Mouse (Mus musculus) CH12.LX (cell line): Measurements from ENCODE around the gene Fcnb. TPM values are rescaled to one million over a fixed set of nuclear protein-coding genes. Genes with fewer than 3 reads are reported as not detected.

Source experiments
- DNase-seq: peaks from one replicate; pipeline ENCODE4 v3.0.0-alpha.2; 2013; ENCODE audit errors: extremely low read depth
- H3K27ac ChIP-seq: 2 replicates; pipeline ENCODE4 v1.5.1; 2012; ENCODE audit warnings: low read depth, mild to moderate bottlenecking, control low read depth, moderate library complexity; ENCODE audit not compliant: insufficient read depth
- H3K27me3 ChIP-seq: replicated peaks from 2 replicates; pipeline ENCODE3; 2012; ENCODE audit warnings: inconsistent platforms
- H3K36me3 ChIP-seq, 2 experiments: replicated peaks in 1 of 2; 2 replicates each; pipeline versions ENCODE3 to v1.6.1; 2012; ENCODE audit warnings: inconsistent platforms in 1 of 2, low read length in 1 of 2, mild to moderate bottlenecking in 1 of 2, mixed read lengths in 1 of 2, moderate library complexity in 1 of 2; ENCODE audit not compliant: control insufficient read depth in 1 of 2, insufficient read depth in 1 of 2
- H3K4me1 ChIP-seq, 2 experiments: 2 replicates each; pipeline ENCODE4 v1.6.1; 2012; ENCODE audit warnings: inconsistent platforms in 1 of 2, moderate library complexity in 1 of 2; ENCODE audit not compliant: insufficient read depth in 2 of 2, control insufficient read depth in 1 of 2
- H3K4me2 ChIP-seq: 2 replicates; pipeline ENCODE4 v1.6.1; 2012; ENCODE audit warnings: low read depth, mild to moderate bottlenecking, control low read depth; ENCODE audit not compliant: poor library complexity, insufficient read depth, severe bottlenecking
- H3K4me3 ChIP-seq, 3 experiments: fragments of 150-350 bp in 1 of 3; sonication (generic) in 1 of 3; replicated peaks in 1 of 3; 2 replicates each; pipeline versions ENCODE3 to v1.5.1; 2011 to 2012; ENCODE audit warnings: low read depth in 2 of 3, low read length in 2 of 3, mild to moderate bottlenecking in 2 of 3, moderate library complexity in 2 of 3, control low read depth in 1 of 3, improper control_type of control experiment in 1 of 3, inconsistent platforms in 1 of 3, mixed read lengths in 1 of 3; ENCODE audit not compliant: poor library complexity in 1 of 3
- H3K79me2 ChIP-seq: replicated peaks from 2 replicates; pipeline ENCODE4 v1.6.1; 2012; ENCODE audit warnings: mild to moderate bottlenecking, moderate library complexity; ENCODE audit not compliant: control insufficient read depth, poor library complexity, insufficient read depth, severe bottlenecking; ENCODE audit errors: extremely low read depth
- H3K9ac ChIP-seq: 2 replicates; pipeline ENCODE4 v1.6.1; 2012; ENCODE audit warnings: low read depth, mild to moderate bottlenecking, control low read depth, moderate library complexity; ENCODE audit not compliant: insufficient read depth
- H3K9me3 ChIP-seq: replicated peaks from 2 replicates; pipeline ENCODE3; 2012; ENCODE audit warnings: low read length, inconsistent platforms, mixed read lengths
- CHD1 ChIP-seq: IDR thresholded peaks from 2 replicates; pipeline ENCODE4 v1.6.1; 2012; ENCODE audit warnings: low read depth, low read length, improper control_type of control experiment, inconsistent platforms
- CTCF ChIP-seq, 2 experiments: IDR thresholded peaks in 1 of 2; conservative IDR thresholded peaks in 1 of 2; 2 replicates each; pipeline ENCODE4 v1.5.1; 2011 to 2012; ENCODE audit warnings: low read depth in 2 of 2, low read length in 2 of 2, improper control_type of control experiment in 1 of 2, inconsistent platforms in 1 of 2, mild to moderate bottlenecking in 1 of 2, moderate library complexity in 1 of 2
- EP300 ChIP-seq: IDR thresholded peaks from 2 replicates; pipeline ENCODE4 v1.6.1; 2011; ENCODE audit warnings: low read length, improper control_type of control experiment
- ETS1 ChIP-seq: conservative IDR thresholded peaks from 2 replicates; pipeline ENCODE4 v1.6.1; 2012; ENCODE audit warnings: low read depth, mild to moderate bottlenecking, inconsistent platforms, low read length, improper control_type of control experiment, moderate library complexity
- IRF4 ChIP-seq: IDR thresholded peaks from 2 replicates; pipeline ENCODE4 v1.6.1; 2014; ENCODE audit warnings: low read depth, mild to moderate bottlenecking, inconsistent platforms, low read length, improper control_type of control experiment
- JUND ChIP-seq: conservative IDR thresholded peaks from 2 replicates; pipeline ENCODE4 v1.6.1; 2011; ENCODE audit warnings: low read depth, low read length, improper control_type of control experiment
- KAT2A ChIP-seq: IDR thresholded peaks from 2 replicates; pipeline ENCODE4 v1.6.1; 2012; ENCODE audit warnings: low read length, improper control_type of control experiment, inconsistent platforms; ENCODE audit not compliant: insufficient replicate concordance
- MAFK ChIP-seq: IDR thresholded peaks from 2 replicates; pipeline ENCODE4 v1.6.1; 2011; ENCODE audit warnings: low read length, improper control_type of control experiment; ENCODE audit not compliant: insufficient replicate concordance
- MAZ ChIP-seq: IDR thresholded peaks from 2 replicates; pipeline ENCODE4 v1.6.1; 2012; ENCODE audit warnings: low read depth, mild to moderate bottlenecking, inconsistent platforms, low read length, improper control_type of control experiment, moderate library complexity
- MEF2A ChIP-seq: IDR thresholded peaks from 2 replicates; pipeline ENCODE4 v1.6.1; 2014; ENCODE audit warnings: low read depth, mild to moderate bottlenecking, inconsistent platforms, low read length, improper control_type of control experiment, borderline replicate concordance
- NELFE ChIP-seq: IDR thresholded peaks from 2 replicates; pipeline ENCODE4 v1.6.1; 2011; ENCODE audit warnings: low read depth, low read length, improper control_type of control experiment
- NRF1 ChIP-seq: IDR thresholded peaks from 2 replicates; pipeline ENCODE4 v1.6.1; 2014; ENCODE audit warnings: low read depth, mild to moderate bottlenecking, inconsistent platforms, low read length, improper control_type of control experiment, moderate library complexity
- PAX5 ChIP-seq: IDR thresholded peaks from 2 replicates; pipeline ENCODE4 v1.6.1; 2012; ENCODE audit warnings: low read length, inconsistent platforms, mixed read lengths
- RAD21 ChIP-seq: IDR thresholded peaks from 2 replicates; pipeline ENCODE4 v1.6.1; 2011; ENCODE audit warnings: low read depth, mild to moderate bottlenecking, low read length, improper control_type of control experiment, moderate library complexity
- TBP ChIP-seq: conservative IDR thresholded peaks from 2 replicates; pipeline ENCODE4 v1.6.1; 2011; ENCODE audit warnings: low read depth, low read length, improper control_type of control experiment
- ZC3H11A ChIP-seq: IDR thresholded peaks from 2 replicates; pipeline ENCODE4 v1.6.1; 2012; ENCODE audit warnings: low read depth, mild to moderate bottlenecking, inconsistent platforms, low read length, improper control_type of control experiment
- ZKSCAN1 ChIP-seq: IDR thresholded peaks from 2 replicates; pipeline ENCODE4 v1.6.1; 2012; ENCODE audit warnings: low read depth, inconsistent platforms, low read length, improper control_type of control experiment, borderline replicate concordance
- dilution Hi-C: fragments of 300-500 bp; cut with MboI; formaldehyde crosslinking; loops from 2 replicates; pipeline ENCODE4 v1.14.3; 2020; ENCODE audit warnings: low sequenced_read_pairs; ENCODE audit not compliant: extremely low pct_unique_long_range_greater_than_20kb, extremely low pct_ligation_motif_present
- in situ Hi-C: fragments of 300-500 bp; cut with MboI; formaldehyde crosslinking; loops from 3 replicates; pipeline ENCODE4 v1.14.3; 2019; ENCODE audit warnings: low sequenced_read_pairs, low pct_ligation_motif_present, low pct_unique_long_range_greater_than_20kb, mixed read lengths
- polyA plus RNA-seq: library from polyadenylated mRNA; unstranded; fragments of >175 nt; gene quantifications from 2 replicates; pipeline ENCODE4 v1.2.1, GENCODE M21; 2012; ENCODE audit warnings: low read depth; ENCODE audit not compliant: insufficient read length
- total RNA-seq, 2 experiments: library from RNA; depleted of rRNA; stranded (reverse); fragments of 300-350 nt in 1 of 2; fragments of >200 nt in 1 of 2; gene quantifications; 2 replicates each; pipeline ENCODE4 v1.2.3; 2012 to 2014

Gene Fcnb
- total and polyA plus RNA-seq, 3 experiments = not detected

DNA sequence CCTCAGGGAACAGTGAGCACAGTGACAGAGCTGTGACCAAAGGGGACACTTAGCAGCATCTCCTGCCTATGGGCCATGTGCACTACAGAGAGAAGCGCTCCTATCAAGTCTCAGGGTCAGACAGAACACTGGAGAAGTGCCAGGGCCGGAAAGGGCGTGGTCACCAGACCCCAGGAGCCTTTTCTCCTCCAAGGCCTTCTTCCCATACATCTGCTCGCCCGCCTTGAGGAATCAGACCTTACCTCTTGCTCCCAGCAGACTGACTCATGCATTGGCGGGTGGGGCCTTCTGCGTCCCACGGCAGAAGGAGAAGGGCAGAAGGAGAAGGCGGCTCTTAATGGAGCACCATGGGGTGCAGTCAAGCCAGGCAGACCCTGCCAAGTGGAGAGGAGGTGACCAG is 52.8 kb downstream of the Fcnb start:
- dilution Hi-C loops = no loop called here
- no peaks in the 10 kb centered on the region for H3K4me1 ChIP-seq
- no peak for TF ChIP-seq MAZ
- no peak for TF ChIP-seq MEF2A
- TF ChIP-seq ZC3H11A = no peak
- no peak for TF ChIP-seq KAT2A
- TF ChIP-seq NRF1 = no peak
- TF ChIP-seq CHD1 = no peak
- no peak for TF ChIP-seq RAD21
- no peak for TF ChIP-seq ZKSCAN1
- TF ChIP-seq MAFK = no peak
- no peak for TF ChIP-seq CTCF (conservative IDR thresholded peaks at IDR 0.05 in 1 of 2, IDR thresholded peaks at IDR 0.05 in 1 of 2; ENCODE audit: low read depth in 2 of 2, low read length in 2 of 2)
- TF ChIP-seq ETS1 = no peak
- no peak for TF ChIP-seq JUND
- TF ChIP-seq IRF4 = no peak
- no peak for TF ChIP-seq EP300
- TF ChIP-seq TBP = no peak
- no peak for TF ChIP-seq PAX5
- TF ChIP-seq NELFE = no peak
- in situ Hi-C loops = no loop called here
- H3K9me3 ChIP-seq = peaks cover 4% of the 10 kb centered on the region
- no peak overlapping the region for H3K9ac ChIP-seq
- peaks cover 99% of the 10 kb centered on the region for H3K27me3 ChIP-seq
- H3K4me2 ChIP-seq = no peak overlapping the region
- H3K27ac ChIP-seq = no peak overlapping the region
- no peaks in the 10 kb centered on the region for H3K79me2 ChIP-seq
- no peaks in the 10 kb centered on the region for H3K36me3 ChIP-seq
- H3K4me3 ChIP-seq = no peak overlapping the region
- DNase-seq = no peak

Other genes starting within 250 kb of the Fcnb start
- 0.04 TPM in 2 replicates for gene Col5a1, start 198.5 kb downstream of the Fcnb start, total RNA-seq (2012; rRNA removed)
- not detected in 2 replicates for gene Col5a1, start 198.5 kb downstream of the Fcnb start, total RNA-seq (2014; rRNA removed)
- not detected in 2 replicates for gene Col5a1, start 198.5 kb downstream of the Fcnb start, polyA plus RNA-seq
- 0.34 and 0.42 TPM in 2 replicates for gene Olfm1, start 108.1 kb upstream of the Fcnb start, total RNA-seq (2012; rRNA removed)
- 0.20 and 0.28 TPM in 2 replicates for gene Olfm1, start 108.1 kb upstream of the Fcnb start, total RNA-seq (2014; rRNA removed)
- gene Olfm1, start 108.1 kb upstream of the Fcnb start, polyA plus RNA-seq = 0.93 and 1.3 TPM in 2 replicates